Mouse (Mus musculus) splenic B cell, adult 2 months (primary cell): ENCODE data around the gene Nxn.

Experiments
- DNase-seq: peaks from one replicate; pipeline ENCODE4 v3.0.0-alpha.2; 2011; ENCODE audit warnings: low read depth, low spot score
- H3K27me3 ChIP-seq: 2 replicates; pipeline ENCODE4 v1.6.1; 2012; ENCODE audit warnings: mild to moderate bottlenecking, low read length, moderate library complexity, mixed read lengths; ENCODE audit not compliant: control insufficient read depth, poor library complexity, insufficient read depth, severe bottlenecking
- H3K36me3 ChIP-seq: 2 replicates; pipeline ENCODE4 v1.6.1; 2012; ENCODE audit warnings: mild to moderate bottlenecking, low read length, moderate library complexity, mixed read lengths; ENCODE audit not compliant: control insufficient read depth, poor library complexity, insufficient read depth, severe bottlenecking

Nxn gene

GRCm38 (mm10) chr11:76210228-76210985 is 188.5 kb downstream of the Nxn start:
- no peak for DNase-seq
- H3K27me3 ChIP-seq, result no peaks in the 10 kb centered on the region
- H3K36me3 ChIP-seq, result no peaks in the 10 kb centered on the region; the same call in 1 of the 2 replicates
